Mouse (Mus musculus) heart, postnatal 36 days (tissue): Measurements from ENCODE around the gene Thbd. TPM values are rescaled to one million over a fixed set of nuclear protein-coding genes. Genes with fewer than 3 reads are reported as not detected.
A peak's percentile ranks its signal among the peaks of the same experiment; 100 is the strongest.

Source experiments
- DNase-seq, 2 experiments: peaks; one replicate each; pipeline ENCODE4 v3.0.0; 2021 to 2022
- intact Hi-C: fragments of 180-260 bp; cut with DNase I; formaldehyde crosslinking; loops from one replicate; pipeline ENCODE4 v1.15.1; 2025
- total RNA-seq, 2 experiments: library from RNA; stranded (reverse); gene quantifications; 2 replicates each; pipeline ENCODE4 v1.2.3; 2021

Gene Thbd
- total RNA-seq, result 10 to 100 TPM; 38.4 to 51.7 TPM

GRCm38 (mm10) chr2:148407870-148408760 is at the start of gene Thbd:
Gene Thbd (minus strand): TSS chr2:148408188.
- intact Hi-C loops, result loop anchor here (5.0 kb wide), 6 partner anchors 61 to 286 kb away; no protein-coding TSS in a partner anchor
- peak; percentile 82 to 83 for DNase-seq

- intact Hi-C loops, result no loop called here
- no peak for DNase-seq
Measured at GRCm38 (mm10) chr2:148455341-148455740, 47.4 kb upstream of the Thbd start.

GRCm38 (mm10) chr2:148454014-148454542 is 46.1 kb upstream of the Thbd start:
- DNase-seq, result no peak
- intact Hi-C loops, result no loop called here

- intact Hi-C loops, result no loop called here
- DNase-seq, result no peak
Measured at GRCm38 (mm10) chr2:148453061-148453460, 45.1 kb upstream of the Thbd start.

- DNase-seq, result no peak
- intact Hi-C loops, result no loop called here
Measured at GRCm38 (mm10) chr2:148451498-148451897, 43.5 kb upstream of the Thbd start.

- intact Hi-C loops, result no loop called here
- DNase-seq, result no peak
Measured at GRCm38 (mm10) chr2:148450616-148451015, 42.6 kb upstream of the Thbd start.

GRCm38 (mm10) chr2:148449659-148450058 is 41.7 kb upstream of the Thbd start:
- intact Hi-C loops, result no loop called here
- DNase-seq, result no peak

GRCm38 (mm10) chr2:148446446-148446845 is 38.5 kb upstream of the Thbd start:
- intact Hi-C loops, result no loop called here
- no peak for DNase-seq

- intact Hi-C loops, result no loop called here
- no peak for DNase-seq
Measured at GRCm38 (mm10) chr2:148445616-148446015, 37.6 kb upstream of the Thbd start.

- intact Hi-C loops, result no loop called here
Measured at GRCm38 (mm10) chr2:148444472-148444871, 36.5 kb upstream of the Thbd start.

GRCm38 (mm10) chr2:148443249-148443958 is 35.4 kb upstream of the Thbd start, which contains the start of gene Cd93:
Gene Cd93 (minus strand): TSS chr2:148443563.
- intact Hi-C loops, result loop anchor here (2.0 kb wide), 2 partner anchors 35 to 89 kb away; no protein-coding TSS in a partner anchor
- DNase-seq, result peak; percentile 63 to 66

More at GRCm38 (mm10) chr2:148444472-148444871, 36.5 kb upstream of the Thbd start:
- DNase-seq, result no peak

GRCm38 (mm10) chr2:148442710-148443109 is 34.7 kb upstream of the Thbd start:
- DNase-seq, result peak; percentile 34 to 45
- intact Hi-C loops, result loop anchor here (2.0 kb wide), 2 partner anchors 36 to 90 kb away; no protein-coding TSS in a partner anchor

- DNase-seq, result peak; percentile 27 to 42
- intact Hi-C loops, result loop anchor here (2.0 kb wide), 2 partner anchors 37 to 91 kb away; no protein-coding TSS in a partner anchor
Measured at GRCm38 (mm10) chr2:148442172-148442571, 34.2 kb upstream of the Thbd start.

- intact Hi-C loops, result no loop called here
- DNase-seq, result peak in 1 of 2 experiments; percentile 13
Measured at GRCm38 (mm10) chr2:148441421-148441820, 33.4 kb upstream of the Thbd start.

GRCm38 (mm10) chr2:148439691-148440276 is 31.8 kb upstream of the Thbd start:
- intact Hi-C loops, result no loop called here
- DNase-seq, result no peak

GRCm38 (mm10) chr2:148436285-148436684 is 28.3 kb upstream of the Thbd start:
- no peak for DNase-seq
- intact Hi-C loops, result no loop called here

GRCm38 (mm10) chr2:148432346-148432745 is 24.4 kb upstream of the Thbd start:
- intact Hi-C loops, result no loop called here
- no peak for DNase-seq

GRCm38 (mm10) chr2:148430941-148431340 is 23.0 kb upstream of the Thbd start:
- intact Hi-C loops, result no loop called here
- DNase-seq, result no peak

GRCm38 (mm10) chr2:148429001-148429505 is 21.1 kb upstream of the Thbd start:
- intact Hi-C loops, result no loop called here
- no peak for DNase-seq

GRCm38 (mm10) chr2:148428523-148428922 is 20.5 kb upstream of the Thbd start:
- DNase-seq, result no peak
- intact Hi-C loops, result no loop called here
